Mouse (Mus musculus): ENCODE measurements around the gene Camta1. TPM values are rescaled to one million over a fixed set of nuclear protein-coding genes. Genes with fewer than 3 reads are reported as not detected.

Camta1 gene
- total RNA-seq, 4 experiments from 2014 or later = 236 to 299 (median 267) TPM

DNA sequence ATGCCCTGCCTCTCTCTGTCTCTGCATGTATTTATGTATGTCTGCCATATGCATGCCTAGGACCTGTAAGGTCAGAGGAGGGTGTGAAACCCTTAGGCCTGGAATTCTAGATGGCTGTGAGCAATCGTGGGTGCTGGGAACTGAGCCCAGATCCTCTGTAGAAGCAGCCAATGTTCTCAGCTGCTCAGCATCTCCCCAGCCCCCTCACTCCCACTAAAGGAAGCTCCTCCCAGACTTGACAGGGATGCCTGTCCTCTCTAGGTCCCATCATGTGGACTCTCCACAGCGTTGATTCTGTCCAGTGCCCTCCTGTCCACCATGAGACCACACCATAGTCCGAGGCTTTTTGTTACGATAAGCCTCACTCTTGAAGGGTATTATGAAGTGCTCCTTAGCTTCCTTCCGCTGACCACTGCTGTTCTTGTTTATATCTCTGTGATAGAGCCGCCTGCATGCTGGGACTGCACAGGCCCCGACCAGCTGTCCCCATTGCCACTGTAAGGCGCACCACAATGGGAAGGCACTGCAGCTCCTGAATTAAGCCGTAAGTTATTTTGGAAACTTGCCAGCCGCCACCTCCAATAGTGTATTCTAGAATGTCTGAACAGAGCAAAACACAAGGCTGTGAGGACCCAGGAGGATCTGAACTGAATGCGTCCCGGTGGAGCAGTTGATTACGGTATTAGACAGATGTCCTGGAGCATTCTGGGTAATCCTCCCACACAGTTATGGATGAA, 905.1 kb downstream of the Camta1 start:
- DNase-seq (ENCODE audit: low spot score in 2 of 2) = peak; percentile 48 to 51

DNA sequence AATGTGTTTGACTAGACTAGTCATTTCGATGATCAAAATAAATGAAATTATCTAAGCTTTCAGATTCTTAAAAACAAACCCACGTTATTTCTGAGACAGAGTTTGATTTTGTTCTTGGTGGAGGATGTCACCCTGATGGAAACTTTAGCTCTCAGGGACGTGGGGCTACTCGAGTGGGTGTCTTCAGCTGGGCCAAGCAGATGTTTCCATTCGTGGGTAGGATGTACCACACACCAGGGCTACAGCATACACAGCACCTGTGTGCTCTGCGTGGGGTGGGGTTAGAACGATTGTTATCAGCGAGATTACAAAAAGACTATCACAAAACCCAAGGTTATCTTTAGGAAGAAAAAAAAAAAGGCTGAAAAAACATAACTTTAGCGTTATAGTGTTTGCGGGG, 910.7 kb downstream of the Camta1 start:
- DNase-seq (ENCODE audit: low spot score in 2 of 2) = no peak

DNA sequence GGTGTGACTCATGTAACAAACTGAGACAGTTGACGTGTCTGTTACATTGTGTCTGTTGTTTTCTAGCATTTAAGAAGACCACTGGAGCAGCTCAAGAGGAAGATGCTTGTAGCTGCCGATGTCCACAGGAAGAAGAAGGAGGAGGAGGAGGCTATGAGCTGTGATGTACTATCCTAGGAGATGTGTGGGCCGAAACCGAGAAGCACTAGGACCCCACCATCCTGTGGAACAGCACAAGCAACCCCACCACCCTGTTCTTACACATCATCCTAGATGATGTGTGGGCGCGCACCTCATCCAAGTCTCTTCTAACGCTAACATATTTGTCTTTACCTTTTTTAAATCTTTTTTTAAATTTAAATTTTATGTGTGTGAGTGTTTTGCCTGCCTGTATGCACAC, 917.0 kb downstream of the Camta1 start:
- DNase-seq (ENCODE audit: low spot score in 2 of 2) = no peak

DNA sequence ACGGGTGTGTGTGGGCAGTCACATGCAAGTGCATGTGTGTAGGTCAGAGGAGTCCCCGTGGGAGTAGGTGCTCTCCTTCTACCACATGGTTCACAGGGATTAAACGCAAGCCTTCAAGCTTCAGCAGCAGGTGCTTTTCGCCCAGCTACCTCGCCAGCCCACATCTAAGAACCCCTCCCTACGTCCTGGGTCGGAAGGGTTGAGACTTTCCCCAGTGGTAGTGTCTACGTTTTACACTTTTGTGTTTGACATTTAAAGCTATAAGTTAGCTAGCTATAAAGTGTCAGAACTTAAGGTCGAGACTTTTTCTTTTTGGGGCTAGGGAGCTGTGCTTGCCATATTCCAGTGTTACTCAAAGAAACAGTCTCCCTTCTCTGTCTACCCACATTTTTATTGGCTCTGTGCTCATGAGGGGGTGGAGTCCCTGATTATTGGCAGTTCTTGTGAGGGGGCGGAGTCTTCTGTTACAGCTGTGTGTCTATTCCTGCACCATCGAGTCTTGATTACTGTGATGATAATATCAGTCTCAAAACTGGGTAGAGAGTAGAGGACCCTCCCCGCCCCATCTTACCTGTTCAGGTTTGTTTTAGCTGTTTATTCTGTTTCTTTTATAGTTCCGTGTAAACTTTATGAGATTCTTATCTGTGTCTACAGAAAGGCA, 921.6 kb downstream of the Camta1 start:
- no peak for DNase-seq (ENCODE audit: low spot score in 2 of 2)

DNA sequence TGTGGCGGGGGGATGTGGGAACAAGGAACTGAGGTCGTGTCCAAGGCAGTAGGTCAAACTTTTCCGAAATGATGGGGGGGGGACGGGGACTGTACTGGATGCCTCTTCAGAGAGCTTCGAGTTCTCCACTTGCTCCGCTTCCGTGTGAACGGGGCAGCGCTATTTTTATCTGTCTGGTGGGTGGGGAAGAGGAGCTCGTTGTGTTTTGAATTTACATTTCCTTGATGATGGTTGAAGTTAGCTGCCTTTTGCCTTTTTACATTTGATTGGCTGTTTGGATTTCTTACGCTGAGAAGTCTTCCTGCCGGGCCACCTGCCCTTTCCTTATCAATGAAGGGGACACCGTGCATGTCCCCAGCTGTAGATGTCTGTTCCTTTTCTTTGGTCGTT, 923.6 kb downstream of the Camta1 start:
- DNase-seq (ENCODE audit: low spot score in 2 of 2) = no peak

DNA sequence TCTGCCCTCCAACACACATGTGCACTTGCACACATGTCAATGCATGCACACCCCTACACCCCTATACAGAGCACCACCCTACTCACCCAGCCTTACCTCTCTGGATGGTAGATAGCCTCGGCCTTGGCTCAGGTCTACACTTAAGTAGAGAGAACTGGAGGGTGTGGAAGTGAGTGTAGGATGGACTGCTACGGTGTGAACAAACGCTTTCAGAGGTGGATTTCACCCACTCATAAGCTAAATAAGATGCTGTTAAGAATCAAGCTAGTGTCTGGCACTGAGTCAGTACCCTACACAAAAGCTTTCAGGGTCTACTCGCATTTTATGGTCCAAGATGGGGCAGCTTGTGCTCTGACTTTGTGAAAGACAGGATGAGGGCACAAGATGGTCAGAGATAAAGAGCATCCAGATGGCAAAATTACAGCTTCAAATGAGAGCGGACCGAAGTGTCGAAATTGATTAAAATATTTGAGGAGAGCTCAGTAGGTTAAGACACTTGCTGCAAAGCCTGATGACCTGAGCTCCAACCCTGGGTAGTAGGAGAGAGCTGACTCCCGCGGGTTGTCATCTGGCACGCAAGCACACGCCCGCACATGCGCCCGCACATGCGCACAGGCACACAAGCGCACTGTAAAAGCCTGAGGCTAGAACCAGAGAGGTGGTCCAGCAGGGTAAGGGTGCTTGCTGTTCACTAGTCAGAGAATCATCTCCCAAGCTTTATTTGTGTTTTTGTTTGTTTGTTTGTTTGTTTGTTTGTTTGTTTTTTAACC, 924.2 kb downstream of the Camta1 start:
- DNase-seq (ENCODE audit: low spot score in 2 of 2) = peak; percentile 31 to 39

DNA sequence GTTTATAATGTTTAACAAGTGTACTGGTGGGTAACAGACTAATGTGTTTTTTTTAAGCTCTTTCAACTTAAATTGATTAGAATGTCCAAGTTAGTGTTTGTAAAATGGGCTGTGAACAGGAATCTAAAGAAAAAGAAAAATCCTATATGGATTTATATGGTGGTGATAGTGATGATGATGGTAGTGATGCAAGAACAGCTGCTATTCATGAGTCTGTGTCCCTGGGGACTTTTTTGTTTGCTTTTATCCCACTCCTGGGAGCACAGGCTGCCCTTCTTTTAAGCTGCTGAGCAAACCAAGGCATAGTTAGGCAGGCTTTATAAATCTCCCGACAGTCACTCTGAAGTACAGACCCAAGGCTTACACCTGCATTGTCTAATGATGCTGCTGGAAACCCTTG, 928.2 kb downstream of the Camta1 start:
- no peak for DNase-seq (ENCODE audit: low spot score in 2 of 2)

DNA sequence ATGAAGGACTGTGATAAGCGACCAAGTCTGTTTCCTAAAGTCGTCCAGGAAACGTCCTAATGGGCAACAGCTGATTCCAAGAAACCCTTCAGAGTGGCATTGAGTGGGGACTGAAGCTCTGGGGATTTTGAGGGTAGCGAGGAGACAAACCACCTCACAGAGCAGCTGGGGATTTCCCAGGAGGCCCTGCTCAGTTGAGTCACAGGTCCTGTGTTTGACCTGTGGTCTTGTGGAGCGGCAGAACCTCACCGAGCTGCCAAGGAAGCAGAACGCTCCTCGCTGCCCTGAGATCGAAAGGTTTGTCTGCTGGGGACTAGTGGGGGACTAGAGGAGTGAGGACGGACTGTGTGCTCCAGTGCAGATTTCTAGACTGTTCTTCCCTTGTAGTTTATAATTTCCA, 933.9 kb downstream of the Camta1 start:
- DNase-seq (ENCODE audit: low spot score in 2 of 2) = no peak

DNA sequence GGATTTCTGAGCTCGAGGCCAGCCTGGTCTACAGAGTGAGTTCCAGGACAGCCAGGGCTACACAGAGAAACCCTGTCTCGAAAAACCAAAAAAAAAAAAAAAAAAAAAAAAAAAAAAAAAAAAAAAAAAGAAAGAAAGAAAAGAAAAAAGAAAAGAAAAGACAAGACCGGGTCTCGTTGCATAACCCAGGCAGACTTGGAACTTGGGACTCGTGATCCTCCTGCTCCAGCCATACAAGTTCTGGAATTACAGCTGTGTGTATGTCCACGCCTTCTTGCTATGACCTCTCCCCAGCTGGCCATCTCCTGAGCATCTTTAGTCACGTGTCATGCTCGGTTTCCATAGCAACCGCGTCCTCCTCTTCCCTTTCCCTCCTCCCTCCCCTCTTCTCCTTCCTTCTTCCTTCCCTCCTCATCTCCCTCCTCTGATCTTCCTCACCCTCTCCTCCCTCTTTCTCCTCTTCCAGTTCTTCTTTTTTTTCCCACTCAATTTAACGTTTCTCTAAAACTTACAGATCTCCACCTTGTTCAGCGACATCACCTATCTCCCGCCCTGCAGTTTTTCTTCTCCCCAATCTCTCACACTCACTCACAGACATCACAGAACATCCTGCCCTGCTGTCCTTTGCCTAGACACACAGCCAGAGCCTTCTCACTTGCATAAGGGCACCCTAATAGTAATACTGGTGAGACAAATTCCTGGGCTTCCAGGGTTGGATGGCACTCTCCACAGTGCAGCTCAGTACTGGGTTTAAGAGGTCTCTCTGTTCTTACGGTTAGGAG, 934.6 kb downstream of the Camta1 start:
- no peak for DNase-seq (ENCODE audit: low spot score in 2 of 2)

DNA sequence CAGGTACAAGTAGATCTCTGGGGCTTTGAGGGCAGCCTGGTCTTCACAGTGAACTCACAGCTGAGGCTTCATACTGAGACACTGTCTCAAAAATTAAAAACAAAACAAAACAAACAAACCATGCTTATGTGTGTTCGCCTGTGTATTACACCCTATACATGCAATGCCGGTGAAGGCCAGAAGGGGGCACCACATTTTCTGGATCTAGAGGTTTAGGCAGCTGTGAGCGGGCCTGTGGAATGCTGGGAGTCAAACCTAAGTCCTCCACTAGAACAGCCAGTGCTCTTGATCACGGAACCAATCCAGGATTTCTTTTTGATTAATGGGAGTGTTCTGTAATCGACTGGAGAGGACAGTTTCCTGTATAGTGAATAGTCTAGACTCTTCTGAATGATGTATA, 935.8 kb downstream of the Camta1 start:
- no peak for DNase-seq (ENCODE audit: low spot score in 2 of 2)

DNA sequence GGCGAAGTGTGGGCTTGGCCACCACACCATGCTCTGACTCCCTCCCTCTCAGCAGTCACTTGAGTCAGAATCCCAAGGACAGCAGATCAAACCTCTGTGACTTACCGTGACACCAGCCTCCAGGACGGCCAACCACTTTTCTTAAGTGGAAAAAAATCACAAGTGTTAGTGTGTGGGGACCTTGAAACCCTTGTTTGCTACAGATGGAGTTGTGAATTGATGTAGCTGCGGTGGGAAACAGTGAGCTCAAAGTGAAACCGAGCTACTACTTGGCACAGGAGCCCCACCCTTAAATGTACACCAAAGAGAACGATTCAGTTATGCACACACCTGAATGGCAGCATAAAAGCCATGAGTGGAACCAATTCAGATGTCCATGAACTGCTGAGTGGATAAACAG, 936.7 kb downstream of the Camta1 start:
- no peak for DNase-seq (ENCODE audit: low spot score in 2 of 2)

DNA sequence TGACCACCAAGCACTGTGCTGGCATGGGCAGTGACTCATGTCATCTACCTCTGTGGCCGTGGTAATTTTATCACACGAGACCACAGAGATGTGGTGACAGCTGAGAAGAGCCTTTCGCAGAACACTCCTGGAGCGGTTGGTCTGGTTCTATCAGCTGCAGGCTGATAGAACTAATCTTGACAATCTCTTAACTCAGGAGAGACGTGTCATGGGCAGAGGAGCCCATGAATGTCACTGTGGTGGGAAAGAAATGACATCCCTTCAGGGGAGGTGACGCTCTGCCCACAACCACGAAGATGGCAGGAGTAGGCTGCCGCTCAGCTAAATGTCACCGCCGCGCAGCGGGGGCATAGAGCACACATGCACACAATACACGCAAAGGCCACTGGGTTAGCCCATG, 937.4 kb downstream of the Camta1 start:
- no peak for DNase-seq (ENCODE audit: low spot score in 2 of 2)

DNA sequence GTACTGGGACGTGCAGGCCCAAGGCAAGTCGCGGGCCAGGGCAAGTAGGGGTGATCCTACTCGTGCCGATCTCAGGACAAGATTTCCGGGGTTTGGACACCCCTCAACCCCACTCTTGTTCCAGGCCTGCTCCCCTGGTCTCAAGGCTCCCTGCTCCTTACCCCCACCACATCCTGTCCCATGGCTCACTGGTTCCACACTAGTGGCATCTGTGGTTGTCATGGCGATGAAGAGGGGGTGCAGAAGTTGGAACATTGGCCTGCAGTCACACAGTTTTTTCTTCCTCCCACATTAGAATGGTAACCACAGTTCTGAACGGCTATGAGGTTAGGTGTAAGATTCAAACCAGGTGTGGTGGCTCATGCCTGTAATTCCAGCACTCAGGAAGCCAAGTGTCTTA, 940.5 kb downstream of the Camta1 start:
- no peak for DNase-seq (ENCODE audit: low spot score in 2 of 2)

DNA sequence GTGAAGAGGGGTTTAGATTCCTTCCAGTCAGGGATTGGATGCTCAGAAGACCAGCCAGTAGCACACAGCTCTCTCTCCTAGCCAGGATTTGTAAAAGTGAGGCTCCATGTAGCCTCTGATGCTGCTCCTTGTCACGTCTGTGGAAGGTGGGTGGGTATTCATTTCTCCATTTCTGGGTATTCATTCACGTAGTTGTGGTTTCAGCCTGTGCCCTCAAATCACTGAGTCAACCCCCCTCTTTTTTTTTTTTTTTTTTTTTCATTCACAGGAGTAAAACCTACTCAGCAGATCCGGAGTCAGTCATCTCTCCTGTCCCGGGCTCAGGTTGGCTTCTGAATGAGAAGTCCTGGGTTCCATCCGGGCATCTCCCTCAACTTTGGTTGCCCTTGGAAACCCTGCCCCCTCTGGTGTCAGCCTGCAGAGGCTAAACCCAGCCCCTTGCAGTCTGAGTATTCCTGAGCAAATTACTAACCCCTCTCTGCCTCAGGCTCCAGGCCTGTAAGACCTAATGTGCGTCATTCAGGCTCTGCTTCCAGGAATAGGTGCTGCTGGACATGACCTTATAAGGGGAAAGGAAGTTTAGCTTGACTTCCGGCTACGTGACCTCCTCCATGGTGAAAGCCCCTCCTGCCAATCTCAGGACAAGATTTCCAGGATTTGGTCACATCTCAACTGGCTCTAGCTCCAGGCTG, 944.2 kb downstream of the Camta1 start:
- DNase-seq (ENCODE audit: low spot score in 2 of 2) = no peak

DNA sequence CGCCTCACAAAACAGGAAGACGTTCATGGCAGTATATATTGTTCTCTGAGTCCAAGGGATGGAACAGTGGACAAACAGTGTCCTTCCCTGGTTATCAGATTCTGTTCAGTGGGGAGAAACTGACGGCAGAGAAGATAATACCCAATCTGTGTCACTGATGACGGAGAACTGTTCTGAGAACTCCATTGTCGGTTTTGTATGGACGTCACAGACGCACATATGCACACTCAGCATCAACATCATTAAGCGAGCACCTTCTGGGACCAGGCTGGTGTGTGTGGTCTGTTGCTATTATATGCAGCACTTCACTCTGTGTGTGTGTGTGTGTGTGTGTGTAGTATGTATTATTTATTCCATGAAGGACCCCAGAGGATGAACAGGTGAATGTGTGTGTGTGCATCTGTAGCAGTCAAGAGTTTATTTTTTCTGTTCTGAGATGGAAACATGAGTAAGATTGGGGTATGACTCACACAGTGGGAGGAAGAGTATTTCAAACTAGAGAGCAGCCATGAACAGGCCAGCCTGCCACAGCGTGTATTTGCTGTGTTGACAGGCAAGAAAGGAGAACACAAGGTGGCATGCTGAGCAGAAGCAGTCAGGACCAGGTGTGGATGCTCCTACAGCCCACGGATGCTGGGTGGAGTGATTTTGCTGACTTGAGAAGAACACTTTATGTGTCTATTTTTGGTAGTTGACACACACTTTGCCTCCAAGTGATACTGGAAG, 946.3 kb downstream of the Camta1 start:
- DNase-seq (ENCODE audit: low spot score in 2 of 2) = no peak

DNA sequence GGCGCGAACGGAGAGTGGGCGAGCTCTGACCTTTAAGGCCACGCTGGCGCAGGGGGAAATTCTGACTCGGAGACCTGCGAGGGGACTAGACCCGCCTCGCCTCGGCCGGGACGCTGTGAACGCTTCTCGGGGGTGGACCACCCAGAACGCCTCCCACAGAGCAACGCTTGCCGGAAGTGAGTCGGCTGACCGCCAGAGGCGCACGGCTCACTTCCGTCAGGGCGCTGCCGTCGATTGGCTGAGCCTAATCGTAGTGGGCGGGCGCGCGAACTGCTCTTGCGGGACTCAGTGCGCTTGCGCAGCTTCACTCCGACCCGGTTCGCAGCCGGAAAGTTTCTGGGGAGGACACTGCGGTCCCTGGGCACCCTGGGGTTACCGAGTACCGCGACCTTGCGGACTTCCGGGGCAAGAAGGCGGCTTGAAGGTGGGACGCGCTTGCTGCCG, 947.4 kb downstream of the Camta1 start, which contains the start of the genes Park7 and Tnfrsf9:
Gene Park7 (minus strand): TSS at position 148 of the 444 bp plus-strand sequence.
Gene Tnfrsf9 (plus strand): TSS at position 273 of the 444 bp plus-strand sequence.
- DNase-seq (ENCODE audit: low spot score in 2 of 2) = peak; percentile 94 to 97

DNA sequence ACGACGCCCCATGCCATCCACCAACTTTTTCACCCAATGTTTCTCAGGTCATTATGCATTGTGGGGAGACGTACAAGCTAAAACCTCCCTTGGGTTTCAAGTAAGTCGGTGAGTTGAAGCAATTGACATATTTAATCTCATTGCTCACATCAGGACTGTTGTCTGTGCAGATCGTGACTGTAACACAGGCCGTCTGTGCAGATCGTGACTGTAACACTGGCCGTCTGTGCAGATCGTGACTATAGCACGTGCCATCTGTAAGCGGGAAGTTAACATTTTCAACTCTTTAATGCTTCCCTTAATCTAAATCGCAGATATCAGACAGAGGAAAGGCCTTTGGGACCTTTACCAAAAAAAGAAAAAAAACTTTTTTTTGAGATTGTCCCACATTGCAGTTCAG, 947.9 kb downstream of the Camta1 start:
- DNase-seq (ENCODE audit: low spot score in 2 of 2) = no peak

DNA sequence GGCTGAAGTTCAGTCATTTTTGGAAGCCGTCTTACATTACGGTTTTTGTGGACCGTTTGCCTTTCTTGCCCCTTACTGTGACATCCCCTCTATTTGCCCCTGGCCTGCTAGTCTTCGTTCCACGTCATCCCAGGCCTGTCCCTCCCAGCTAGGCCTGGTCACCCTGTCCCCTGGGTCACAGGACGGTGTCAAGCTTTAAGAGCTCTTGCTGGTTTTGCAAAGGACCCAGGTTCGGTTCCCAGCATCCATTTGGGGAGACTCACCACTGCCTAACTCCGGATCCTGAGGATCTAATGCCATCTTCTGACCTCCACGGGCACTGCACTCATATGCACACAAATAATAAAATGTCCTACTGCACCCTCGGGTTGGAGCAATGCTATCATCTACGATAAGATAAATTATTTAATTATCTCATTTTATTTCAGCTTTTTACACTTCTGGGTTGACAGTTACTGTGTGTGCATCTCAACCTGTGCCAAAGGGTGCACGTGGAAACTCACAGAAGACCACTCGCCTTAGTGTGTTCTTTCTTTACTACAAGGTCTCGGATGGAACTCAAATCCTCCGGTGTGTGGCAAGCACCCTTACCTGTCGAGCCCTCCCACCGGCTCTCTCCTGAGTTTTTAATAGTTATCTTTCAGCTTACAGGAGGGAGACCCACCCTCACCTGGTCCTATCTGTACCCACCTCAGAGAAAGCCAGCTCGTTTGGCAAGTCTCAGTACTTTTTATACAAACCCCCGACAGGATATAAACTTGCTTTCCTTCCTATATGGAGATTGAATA, 951.3 kb downstream of the Camta1 start:
- no peak for DNase-seq (ENCODE audit: low spot score in 2 of 2)

DNA sequence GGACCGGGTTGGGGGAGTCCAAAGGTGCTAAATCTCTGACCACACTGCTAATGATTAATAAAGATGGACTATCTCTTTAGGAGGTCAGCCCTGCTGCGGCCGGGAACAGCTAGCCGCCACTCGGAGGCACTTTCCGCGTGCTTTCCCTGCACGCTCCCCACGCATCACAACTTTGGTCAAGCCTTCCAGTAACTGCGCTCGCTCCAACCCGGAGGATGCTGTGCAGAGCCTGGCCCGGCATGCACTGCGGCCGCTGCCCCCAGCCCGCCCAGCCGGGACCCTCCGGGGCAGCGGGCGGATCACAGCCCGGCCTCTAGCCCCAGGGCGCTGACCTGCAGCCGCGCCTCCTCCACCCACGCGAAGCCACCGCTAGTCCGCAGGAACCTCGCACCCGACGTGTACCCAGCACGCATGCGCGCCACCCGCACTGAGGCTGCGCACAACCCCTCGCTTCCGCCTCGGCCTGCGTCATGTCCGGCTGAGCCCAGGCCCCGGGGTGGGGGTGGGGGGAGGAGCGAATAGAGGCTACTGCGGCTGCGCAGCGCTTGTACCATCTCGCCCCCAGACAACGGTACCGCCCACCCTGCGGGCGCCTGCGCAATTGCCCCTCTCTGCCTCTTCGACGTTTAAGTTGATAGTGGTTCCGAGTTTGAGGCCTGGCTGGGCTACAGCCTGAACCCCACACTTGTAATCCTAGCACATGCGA, 952.1 kb downstream of the Camta1 start:
- peak; percentile 95 to 98 for DNase-seq (ENCODE audit: low spot score in 2 of 2)
